Mouse (Mus musculus) frontal cortex, postnatal 14 days (tissue): ENCODE data around the gene Rps2.

ENCODE experiments used
- DNase-seq, 2 experiments: peaks; one replicate each; pipeline ENCODE4 v3.0.0; 2022; ENCODE audit warnings: low spot score in 2 of 2

Rps2 gene

GRCm38 (mm10) chr17:24766266-24766875 lies 48.5 kb downstream of the Rps2 start:
- DNase-seq: no peak

- DNase-seq: no peak
These were observed 51.2 kb downstream of the Rps2 start for GRCm38 (mm10) chr17:24769146-24769545.
